Mouse (Mus musculus) urinary bladder, adult 2 months (tissue): Measurements from ENCODE around the gene Pin4. TPM values are rescaled to one million over a fixed set of nuclear protein-coding genes. Genes with fewer than 3 reads are reported as not detected.
"Not testable (repeated sequence)": the region's sequence is repeated elsewhere in the genome, so short reads cannot be mapped to it uniquely, and the experiment has no call there.

Experiments used
- DNase-seq: peaks from one replicate; pipeline ENCODE4 v3.0.0; 2022; ENCODE audit warnings: low spot score
- polyA plus RNA-seq: library from polyadenylated mRNA; depleted of rRNA; stranded (reverse); fragments of >200 nt; gene quantifications from 2 replicates; pipeline ENCODE4 v1.2.3, GENCODE M21; 2012; rRNA removed

Gene Pin4
- polyA plus RNA-seq: 55.1 and 55.6 TPM in 2 replicates

GRCm38 (mm10) chrX:102119042-102119864, at the start of gene Pin4:
Gene Pin4, plus strand, starts transcription at chrX:102119447.
- DNase-seq: peak; percentile 56

GRCm38 (mm10) chrX:102070591-102071471, 48.4 kb upstream of the Pin4 start, which contains the start of gene Rtl5:
Gene Rtl5, minus strand, starts transcription at chrX:102071304.
- DNase-seq: peak; percentile 23

- DNase-seq: no peak
Measured at GRCm38 (mm10) chrX:102071517-102071916, 47.7 kb upstream of the Pin4 start.

GRCm38 (mm10) chrX:102073605-102074325, 45.5 kb upstream of the Pin4 start:
- DNase-seq: no peak

GRCm38 (mm10) chrX:102074435-102074834, 44.8 kb upstream of the Pin4 start:
- no peak for DNase-seq

GRCm38 (mm10) chrX:102075158-102075557, 44.1 kb upstream of the Pin4 start:
- no peak for DNase-seq

GRCm38 (mm10) chrX:102076886-102077765, 42.1 kb upstream of the Pin4 start:
- no peak for DNase-seq

- no peak for DNase-seq
Measured at GRCm38 (mm10) chrX:102081076-102081475, 38.2 kb upstream of the Pin4 start.

GRCm38 (mm10) chrX:102081573-102082279, 37.5 kb upstream of the Pin4 start:
- no peak for DNase-seq

GRCm38 (mm10) chrX:102082340-102082739, 36.9 kb upstream of the Pin4 start:
- no peak for DNase-seq

GRCm38 (mm10) chrX:102085798-102086443, 33.3 kb upstream of the Pin4 start:
- DNase-seq: no peak

GRCm38 (mm10) chrX:102090605-102091004, 28.6 kb upstream of the Pin4 start:
- DNase-seq: no peak

- DNase-seq: no peak
Measured at GRCm38 (mm10) chrX:102094381-102094904, 24.8 kb upstream of the Pin4 start.

GRCm38 (mm10) chrX:102101886-102102285, 17.4 kb upstream of the Pin4 start:
- DNase-seq: no peak

GRCm38 (mm10) chrX:102103830-102104229, 15.4 kb upstream of the Pin4 start:
- DNase-seq: not testable (repeated sequence)

- DNase-seq: not testable (repeated sequence)
Measured at GRCm38 (mm10) chrX:102109349-102109748, 9.9 kb upstream of the Pin4 start.

- DNase-seq: no peak
Measured at GRCm38 (mm10) chrX:102115676-102116075, 3.6 kb upstream of the Pin4 start.

- no peak for DNase-seq
Measured at GRCm38 (mm10) chrX:102121321-102121720, 2.1 kb downstream of the Pin4 start.

- DNase-seq: no peak
Measured at GRCm38 (mm10) chrX:102141157-102141556, 21.9 kb downstream of the Pin4 start.
